Mouse (Mus musculus) bone marrow macrophage, adult 2 months (primary cell): ENCODE data around the gene Pip4k2c.

Experiments
- CTCF ChIP-seq: IDR thresholded peaks from 2 replicates; pipeline ENCODE4 v1.5.1; 2012; ENCODE audit warnings: low read depth, mild to moderate bottlenecking, low read length, moderate library complexity
- POLR2A ChIP-seq: IDR thresholded peaks from 2 replicates; pipeline ENCODE4 v1.6.1; 2012; ENCODE audit warnings: mild to moderate bottlenecking, low read depth, low read length, borderline replicate concordance

GRCm38 (mm10) chr10:127196392-127196791 is 15.0 kb downstream of the Pip4k2c start:
- TF ChIP-seq POLR2A (no peak), CTCF (no peak)
